In the genomic region with DNA sequence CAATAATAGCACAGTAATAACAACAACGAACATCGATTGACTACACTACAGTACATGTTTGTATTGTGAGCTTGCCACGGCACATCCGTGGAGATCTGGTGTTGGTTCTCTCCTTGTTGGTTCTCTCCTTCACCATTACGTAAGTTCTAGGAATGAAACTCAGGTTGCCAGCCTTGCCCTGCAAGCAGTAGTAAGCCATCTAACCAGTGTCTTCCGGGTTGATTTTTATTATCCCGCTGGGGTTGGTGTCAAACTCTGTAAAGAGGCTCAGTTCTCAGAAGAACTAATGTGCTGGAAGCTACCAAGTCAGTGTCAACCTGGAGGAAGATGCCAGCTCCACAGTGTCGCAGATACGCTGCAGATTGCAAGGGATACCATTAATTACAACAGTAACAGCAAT, we compare ENCODE assay signal across 9 mouse cellular contexts. TPM values are rescaled to one million over a fixed set of nuclear protein-coding genes. Genes with fewer than 3 reads are reported as not detected.
DNase-seq lines count a peak whose midpoint lies in the region; ATAC-seq lines count a peak whose summit lies in the region.
"Had no signal": no experiment of that assay in that cellular context is flagged by ENCODE, and none has a peak within 500 bp of the region (broad histone marks: within the 10 kb centered on the region; RNA-seq: fewer than 3 reads in every experiment).

No protein-coding gene starts in this region.

- no peaks in the 10 kb centered on the region for H3K36me3 ChIP-seq in kidney, embryonic 14.5 days (ENCODE audit: control insufficient read depth, insufficient read depth, low read length)
- no peaks in the 10 kb centered on the region for H3K36me3 ChIP-seq in embryonic facial prominence, embryonic 11.5 days (replicated peaks; ENCODE audit: control insufficient read depth, insufficient read depth, low read depth, low read length)
- no peaks in the 10 kb centered on the region for H3K36me3 ChIP-seq in hindbrain, embryonic 12.5 days
- no peaks in the 10 kb centered on the region for H3K36me3 ChIP-seq in midbrain, embryonic 13.5 days

- H3K27me3 ChIP-seq in kidney, embryonic 14.5 days (ENCODE audit: control insufficient read depth, insufficient read depth, low read length), result no peaks in the 10 kb centered on the region
- H3K27me3 ChIP-seq in embryonic facial prominence, embryonic 11.5 days (ENCODE audit: control insufficient read depth, insufficient read depth, low read length), result no peaks in the 10 kb centered on the region
- peaks cover 8% of the 10 kb centered on the region; the same call in 1 of the 2 replicates for H3K27me3 ChIP-seq in hindbrain, embryonic 12.5 days
- no peaks in the 10 kb centered on the region for H3K27me3 ChIP-seq in midbrain, embryonic 13.5 days

- no peak overlapping the region for H3K27ac ChIP-seq in kidney, embryonic 14.5 days (ENCODE audit: low read depth, low read length)
- H3K27ac ChIP-seq in embryonic facial prominence, embryonic 11.5 days (replicated peaks; ENCODE audit: low read depth, low read length), result no peak overlapping the region
- H3K27ac ChIP-seq in hindbrain, embryonic 12.5 days, result no peak overlapping the region
- peak overlapping the region; percentile 27; the same call in 1 of the 2 replicates for H3K27ac ChIP-seq in midbrain, embryonic 13.5 days
- H3K27ac ChIP-seq: macrophage had no signal

- no peaks in the 10 kb centered on the region for H3K9me3 ChIP-seq in kidney, embryonic 14.5 days (ENCODE audit: control insufficient read depth, low read length)
- no peaks in the 10 kb centered on the region for H3K9me3 ChIP-seq in embryonic facial prominence, embryonic 11.5 days (replicated peaks; ENCODE audit: control insufficient read depth, low read length)
- H3K9me3 ChIP-seq in hindbrain, embryonic 12.5 days (replicated peaks), result no peaks in the 10 kb centered on the region
- no peaks in the 10 kb centered on the region for H3K9me3 ChIP-seq in midbrain, embryonic 13.5 days

- DNase-seq in kidney, adult 8-10 months, result no peak
- peak; percentile 2 for DNase-seq in embryonic facial prominence, embryonic 11.5 days (ENCODE audit: low spot score)
- no peak for DNase-seq in yolk sac, embryonic 10.5 days (ENCODE audit: low spot score)
- DNase-seq in heart, postnatal 10 days, result no peak
- DNase-seq in layer of hippocampus, postnatal 36 days, result no peak

- H3K4me3 ChIP-seq in kidney, embryonic 14.5 days (ENCODE audit: low read length), result peak overlapping the region; percentile 59
- peak overlapping the region; percentile 56 for H3K4me3 ChIP-seq in embryonic facial prominence, embryonic 11.5 days (ENCODE audit: low read depth, low read length)
- H3K4me3 ChIP-seq in hindbrain, embryonic 12.5 days, result peak overlapping the region; percentile 57
- peak overlapping the region; percentile 62 for H3K4me3 ChIP-seq in midbrain, embryonic 13.5 days (replicated peaks)

- no peaks in the 10 kb centered on the region for H3K4me1 ChIP-seq in kidney, embryonic 14.5 days (ENCODE audit: control insufficient read depth, insufficient read depth, low read length)
- no peaks in the 10 kb centered on the region for H3K4me1 ChIP-seq in embryonic facial prominence, embryonic 11.5 days (ENCODE audit: control insufficient read depth, insufficient read depth, low read length)
- H3K4me1 ChIP-seq in hindbrain, embryonic 12.5 days, result peaks cover 13% of the 10 kb centered on the region
- H3K4me1 ChIP-seq in midbrain, embryonic 13.5 days (replicated peaks), result peaks cover 16% of the 10 kb centered on the region

- 54% methylated on average over 9 of the region's 9 CpGs for WGBS in kidney, embryonic 14.5 days
- 64% methylated on average over 9 of the region's 9 CpGs for whole genome bisulfite sequencing in embryonic facial prominence, embryonic 11.5 days
- WGBS in hindbrain, embryonic 12.5 days, result 62% methylated on average over 9 of the region's 9 CpGs
- 70% methylated on average over 9 of the region's 9 CpGs for WGBS in midbrain, embryonic 13.5 days

- no peak for ATAC-seq in kidney, embryonic 14.5 days (ENCODE audit: low FRiP score, low TSS enrichment)
- ATAC-seq in embryonic facial prominence, embryonic 11.5 days (replicated peaks; ENCODE audit: insufficient number of reproducible peaks, low FRiP score, low TSS enrichment, low read depth), result no peak
- no peak for ATAC-seq in hindbrain, embryonic 12.5 days (ENCODE audit: low FRiP score)
- 0 out of 2 replicates have a peak, but pooled peaks have one; percentile 1 for ATAC-seq in midbrain, embryonic 13.5 days

- no peak overlapping the region; the same call in 1 of the 2 replicates for H3K9ac ChIP-seq in kidney, embryonic 14.5 days (ENCODE audit: low read depth, low read length)
- no peak overlapping the region; the same call in 1 of the 2 replicates for H3K9ac ChIP-seq in embryonic facial prominence, embryonic 11.5 days (replicated peaks; ENCODE audit: low read length)
- no peak overlapping the region for H3K9ac ChIP-seq in hindbrain, embryonic 12.5 days
- H3K9ac ChIP-seq in midbrain, embryonic 13.5 days (replicated peaks), result peak overlapping the region; percentile 74

- H3K4me2 ChIP-seq in kidney, embryonic 14.5 days (replicated peaks; ENCODE audit: low read depth, low read length), result peak overlapping the region; percentile 97
- H3K4me2 ChIP-seq in embryonic facial prominence, embryonic 11.5 days (ENCODE audit: low read depth, low read length), result peak overlapping the region; percentile 99
- H3K4me2 ChIP-seq in hindbrain, embryonic 12.5 days (replicated peaks), result peak overlapping the region; percentile 99
- H3K4me2 ChIP-seq in midbrain, embryonic 13.5 days (replicated peaks), result peak overlapping the region; percentile 94

- intact Hi-C loops in heart, postnatal 10 days (cut with DNase I), result no loop called here

RNA-seq across cellular contexts. Expression of gene Slc1a6, which starts 0.8 kb away (rescaled TPM):
- 0.27 and 0.84 TPM in 2 replicates for polyA plus RNA-seq in kidney, embryonic 14.5 days (2014; fragmentation: Nextera tagmentation; extraction: Ambion mirVana)
- 1.1 and 1.3 TPM in 2 replicates for polyA plus RNA-seq in embryonic facial prominence, embryonic 11.5 days (2014; fragmentation: Nextera tagmentation; extraction: Ambion mirVana)
- 2.0 and 2.2 TPM in 2 replicates for polyA plus RNA-seq in hindbrain, embryonic 12.5 days (2016; fragmentation: Nextera tagmentation; extraction: Ambion mirVana)
- polyA plus RNA-seq in midbrain, embryonic 13.5 days (2015; fragmentation: Nextera tagmentation; extraction: Ambion mirVana), result 5.0 and 5.3 TPM in 2 replicates
- under 1 TPM in 1 of 2 experiments, not detected in 1; 0.34 TPM for total RNA-seq in heart, postnatal 10 days (2021)
- total RNA-seq in layer of hippocampus, postnatal 36 days (2021), result 10 to 100 TPM in 1 of 2 experiments, 1 to 10 TPM in 1; 9.7 to 11.5 TPM
- polyA plus RNA-seq: macrophage had no signal

RNA-seq across cellular contexts. Expression of gene Ccdc105, which starts 26.7 kb away (rescaled TPM):
- polyA plus RNA-seq in kidney, embryonic 14.5 days (2014; fragmentation: Nextera tagmentation; extraction: Ambion mirVana), result not detected in 2 replicates
- 0.11 TPM in 1 of 2 replicates, not detected in the other for polyA plus RNA-seq in embryonic facial prominence, embryonic 11.5 days (2014; fragmentation: Nextera tagmentation; extraction: Ambion mirVana)
- polyA plus RNA-seq in hindbrain, embryonic 12.5 days (2016; fragmentation: Nextera tagmentation; extraction: Ambion mirVana), result 0.17 and 0.31 TPM in 2 replicates
- 0.19 and 0.41 TPM in 2 replicates for polyA plus RNA-seq in midbrain, embryonic 13.5 days (2015; fragmentation: Nextera tagmentation; extraction: Ambion mirVana)
- total RNA-seq in heart, postnatal 10 days (2021), result not detected
- total RNA-seq in layer of hippocampus, postnatal 36 days (2021), result under 1 TPM; 0.23 to 0.60 TPM
- polyA plus RNA-seq: macrophage had no signal
